Mouse (Mus musculus) c-Kit-positive CD71-positive TER-119-negative erythroid progenitor cells, embryonic 14.5 days (primary cell): ENCODE measurements around the gene Lyst.

ENCODE experiments used
- DNase-seq: peaks from one replicate; pipeline ENCODE4 v3.0.0-alpha.2; 2013; ENCODE audit warnings: low read depth

Lyst gene

GRCm38 (mm10) chr13:13573572-13574257 lies 16.5 kb upstream of the Lyst start:
- no peak for DNase-seq

- DNase-seq: no peak
These were observed 15.8 kb upstream of the Lyst start for GRCm38 (mm10) chr13:13574258-13574870.

- DNase-seq: no peak
These were observed 15.1 kb upstream of the Lyst start for GRCm38 (mm10) chr13:13575106-13575505.

- no peak for DNase-seq
These were observed 13.6 kb upstream of the Lyst start for GRCm38 (mm10) chr13:13576469-13577205.

- no peak for DNase-seq
These were observed 8.2 kb upstream of the Lyst start for GRCm38 (mm10) chr13:13581988-13582387.

- DNase-seq: no peak
These were observed 6.7 kb upstream of the Lyst start for GRCm38 (mm10) chr13:13583473-13583872.

GRCm38 (mm10) chr13:13587653-13588184 lies 2.5 kb upstream of the Lyst start:
- no peak for DNase-seq

GRCm38 (mm10) chr13:13588518-13588917 lies 1.7 kb upstream of the Lyst start:
- no peak for DNase-seq

- no peak for DNase-seq
These were observed 1.2 kb upstream of the Lyst start for GRCm38 (mm10) chr13:13589032-13589431.

GRCm38 (mm10) chr13:13591892-13592291 lies 1.7 kb downstream of the Lyst start:
- no peak for DNase-seq

GRCm38 (mm10) chr13:13596424-13597044 lies 6.3 kb downstream of the Lyst start:
- DNase-seq: no peak

- no peak for DNase-seq
These were observed 7.7 kb downstream of the Lyst start for GRCm38 (mm10) chr13:13597896-13598295.

- DNase-seq: no peak
These were observed 11.2 kb downstream of the Lyst start for GRCm38 (mm10) chr13:13601407-13601806.

GRCm38 (mm10) chr13:13606149-13606548 lies 16.0 kb downstream of the Lyst start:
- DNase-seq: no peak

GRCm38 (mm10) chr13:13608311-13608710 lies 18.1 kb downstream of the Lyst start:
- DNase-seq: no peak

GRCm38 (mm10) chr13:13609655-13610054 lies 19.5 kb downstream of the Lyst start:
- no peak for DNase-seq

- no peak for DNase-seq
These were observed 22.7 kb downstream of the Lyst start for GRCm38 (mm10) chr13:13612882-13613281.

GRCm38 (mm10) chr13:13614235-13614634 lies 24.0 kb downstream of the Lyst start:
- no peak for DNase-seq

GRCm38 (mm10) chr13:13621456-13621855 lies 31.3 kb downstream of the Lyst start:
- DNase-seq: no peak

GRCm38 (mm10) chr13:13622565-13622964 lies 32.4 kb downstream of the Lyst start:
- DNase-seq: no peak

- no peak for DNase-seq
These were observed 43.5 kb downstream of the Lyst start for GRCm38 (mm10) chr13:13633746-13634145.

- DNase-seq: no peak
These were observed 44.5 kb downstream of the Lyst start for GRCm38 (mm10) chr13:13634706-13635105.
